Mouse (Mus musculus) kidney, adult 11 months (tissue): ENCODE measurements at regions not wholly inside any gene's neighbourhood (a gene's known extent, or its start where the extent isn't known, plus 50 kb on each side); places are given as distances from the start of the nearest gene placed in this dataset.

Experiments
- DNase-seq: peaks from one replicate; pipeline ENCODE4 v3.0.0; 2022

DNA sequence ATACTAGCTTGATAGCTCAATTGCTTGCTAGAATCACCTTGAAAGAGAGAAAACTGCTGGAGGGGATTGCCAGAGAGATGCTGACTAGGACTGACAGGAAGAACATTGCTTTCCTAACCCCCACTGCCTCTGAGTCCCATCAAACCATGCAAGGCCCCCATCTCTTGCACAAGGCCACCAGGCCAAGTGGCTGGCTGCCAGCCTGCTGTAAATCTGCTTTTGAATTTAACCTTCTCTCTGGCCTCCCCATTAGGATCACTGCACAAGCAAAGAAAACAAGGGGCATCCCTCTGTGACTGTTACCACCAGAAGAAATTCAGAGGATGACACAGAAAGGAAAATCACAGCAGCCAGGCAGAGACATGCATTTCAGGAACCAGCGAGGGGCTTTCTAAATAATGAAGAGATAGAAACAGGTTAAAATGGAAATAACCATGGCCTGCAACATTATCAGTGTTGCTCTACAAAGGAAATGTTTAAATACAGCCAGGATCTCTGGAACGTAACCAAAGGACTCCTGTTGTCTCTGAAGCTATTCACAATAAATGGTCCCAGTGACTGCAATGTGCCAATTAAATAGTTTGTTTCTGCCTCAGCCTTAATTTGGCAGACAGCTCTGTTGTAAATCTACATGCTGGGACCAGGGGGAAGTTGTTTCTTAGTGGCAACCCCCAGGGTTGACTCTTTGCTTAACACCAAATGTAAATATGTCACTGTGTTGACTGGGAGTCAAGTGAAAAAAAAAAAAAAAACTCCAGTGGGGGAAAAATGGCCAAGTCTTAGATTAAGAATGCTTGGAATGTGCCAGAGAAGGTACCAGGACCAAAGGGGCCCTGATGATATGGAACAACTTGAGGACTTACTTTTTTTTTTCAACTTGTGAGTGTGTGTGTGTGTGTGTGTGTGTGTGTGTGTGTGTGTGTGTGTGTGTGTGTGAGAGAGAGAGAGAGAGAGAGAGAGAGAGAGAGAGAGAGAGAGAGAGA, 233.9 kb upstream of the Epha4 start:
- DNase-seq, result no peak

GRCm38 (mm10) chr1:77732099-77732498, 217.2 kb upstream of the Epha4 start:
- no peak for DNase-seq

- no peak for DNase-seq
Measured at GRCm38 (mm10) chr1:77727561-77727960, 212.7 kb upstream of the Epha4 start.

GRCm38 (mm10) chr1:77723246-77723645, 208.4 kb upstream of the Epha4 start:
- DNase-seq, result no peak

GRCm38 (mm10) chr1:77720859-77721258, 206.0 kb upstream of the Epha4 start:
- DNase-seq, result no peak

DNA sequence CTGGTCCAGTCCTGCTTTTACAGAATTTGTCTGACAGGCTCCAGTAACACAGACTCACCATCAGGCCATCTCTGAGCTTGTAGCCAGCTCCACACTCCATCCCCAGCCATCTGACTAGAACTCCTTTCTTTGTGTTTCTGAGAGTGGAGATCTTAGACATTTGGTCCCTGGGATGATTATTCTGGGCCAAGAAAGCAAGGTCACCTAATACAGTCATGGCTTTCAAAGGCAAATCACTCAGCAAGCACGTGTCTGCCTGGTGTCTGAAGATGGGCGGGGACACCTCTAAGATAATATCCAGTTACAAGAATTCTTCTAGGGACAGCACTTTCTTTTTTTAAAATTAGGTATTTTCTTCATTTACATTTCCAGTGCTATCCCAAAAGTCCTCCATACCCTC, 198.1 kb upstream of the Epha4 start:
- DNase-seq, result no peak

GRCm38 (mm10) chr1:77708202-77709020, 193.5 kb upstream of the Epha4 start:
- DNase-seq, result no peak

- DNase-seq, result no peak
Measured at GRCm38 (mm10) chr1:77695228-77696018, 180.5 kb upstream of the Epha4 start.

DNA sequence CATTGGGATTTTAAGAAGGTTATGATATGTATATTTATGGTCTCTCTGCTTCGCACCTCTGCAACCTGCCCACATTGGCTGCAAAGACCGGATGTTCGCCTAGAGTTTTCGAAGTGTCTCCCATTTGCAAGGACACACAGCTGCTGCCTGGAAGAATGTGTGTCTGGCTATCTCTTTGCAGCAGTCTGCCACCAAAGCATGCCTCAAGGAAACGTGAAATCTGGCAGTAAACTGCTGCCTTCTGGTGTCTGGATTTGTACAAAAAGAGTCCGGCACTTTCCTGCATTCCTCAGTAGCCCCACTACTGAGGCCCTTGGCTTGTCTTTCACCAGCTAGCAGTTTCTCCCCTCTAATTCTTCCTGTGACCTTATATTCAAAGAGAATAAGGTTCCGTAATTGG, 148.5 kb upstream of the Epha4 start:
- DNase-seq, result no peak

DNA sequence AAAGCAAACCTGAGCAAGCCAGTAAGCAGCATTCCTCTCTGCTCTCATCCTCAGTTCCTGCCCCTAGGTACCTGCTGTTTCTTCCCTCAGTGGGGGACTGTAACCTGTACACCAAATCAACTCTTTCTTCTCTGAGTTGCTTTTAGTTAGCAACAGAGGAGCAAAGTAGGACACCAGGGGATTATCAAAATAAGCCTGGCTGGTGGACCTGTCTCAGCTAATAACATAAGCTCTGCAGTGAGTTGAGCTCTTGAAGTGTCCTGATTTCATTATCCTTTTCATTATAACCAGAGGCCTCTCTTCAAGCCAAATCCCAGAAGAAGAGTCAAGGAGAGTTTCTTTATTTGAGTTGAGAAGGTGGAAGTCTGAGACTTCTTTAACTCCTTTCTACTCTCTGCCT, 145.5 kb upstream of the Epha4 start:
- no peak for DNase-seq

- DNase-seq, result no peak
Measured at GRCm38 (mm10) chr1:77637025-77637424, 122.1 kb upstream of the Epha4 start.

GRCm38 (mm10) chr1:77629496-77630281, 114.8 kb upstream of the Epha4 start:
- DNase-seq, result no peak

- DNase-seq, result no peak
Measured at GRCm38 (mm10) chr1:77628861-77629260, 114.0 kb upstream of the Epha4 start.

DNA sequence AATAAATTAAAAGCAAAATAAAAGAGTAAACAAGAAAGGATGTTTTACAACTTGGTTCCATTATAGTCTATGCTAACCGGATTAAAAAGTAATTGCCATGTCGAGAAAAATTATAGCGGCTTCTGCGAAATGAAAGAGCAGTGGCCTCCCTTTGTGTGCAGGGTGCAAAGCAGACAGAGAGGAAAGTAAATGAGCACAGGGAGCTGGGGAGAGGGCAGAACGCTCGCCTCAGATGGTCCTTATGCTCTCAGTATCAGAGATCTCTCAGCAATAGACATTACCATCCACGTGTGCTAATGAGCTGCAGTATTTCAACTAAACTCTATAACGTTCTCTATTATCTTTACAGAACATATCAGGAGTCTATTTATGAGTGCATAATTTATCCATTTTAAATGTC, 102.6 kb upstream of the Epha4 start:
- DNase-seq, result no peak

DNA sequence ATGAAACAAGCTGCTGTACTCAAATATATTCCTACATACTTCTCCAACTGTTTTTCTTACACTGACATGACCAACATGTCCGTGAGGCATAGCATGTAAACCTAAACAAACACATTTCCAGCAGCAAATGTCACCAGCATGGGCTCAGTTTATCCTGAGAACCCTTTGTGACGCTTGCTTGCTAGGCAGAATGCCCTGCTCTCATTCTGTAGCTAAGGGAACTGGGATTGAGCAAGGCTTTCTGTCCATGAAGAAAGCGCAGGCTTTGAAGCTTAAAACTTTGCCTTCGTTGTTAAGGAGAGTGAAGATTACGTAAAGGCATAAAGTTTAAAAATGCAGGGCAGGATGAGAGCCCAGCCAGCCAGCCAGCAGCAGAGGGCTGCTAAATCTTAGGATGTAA, 85.6 kb upstream of the Epha4 start:
- no peak for DNase-seq

DNA sequence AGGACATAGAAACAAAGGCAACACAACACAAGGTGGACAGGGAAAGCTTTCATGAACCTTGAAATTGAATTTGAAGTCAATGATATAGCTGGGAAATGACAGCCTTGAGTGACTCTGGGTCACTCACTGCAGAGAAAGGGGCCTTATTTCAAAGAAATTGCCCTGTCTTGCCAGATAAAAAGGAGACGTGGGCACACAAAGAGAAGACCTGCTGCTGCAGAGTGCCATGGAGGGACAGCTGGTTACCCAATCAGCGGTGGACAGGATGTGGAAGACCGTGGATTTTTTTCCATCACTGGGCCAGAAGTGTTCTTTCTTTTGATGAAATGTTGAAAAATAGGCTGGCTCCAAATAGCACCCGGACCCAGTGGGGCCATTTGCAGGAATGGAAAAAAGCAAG, 77.8 kb upstream of the Epha4 start:
- no peak for DNase-seq

DNA sequence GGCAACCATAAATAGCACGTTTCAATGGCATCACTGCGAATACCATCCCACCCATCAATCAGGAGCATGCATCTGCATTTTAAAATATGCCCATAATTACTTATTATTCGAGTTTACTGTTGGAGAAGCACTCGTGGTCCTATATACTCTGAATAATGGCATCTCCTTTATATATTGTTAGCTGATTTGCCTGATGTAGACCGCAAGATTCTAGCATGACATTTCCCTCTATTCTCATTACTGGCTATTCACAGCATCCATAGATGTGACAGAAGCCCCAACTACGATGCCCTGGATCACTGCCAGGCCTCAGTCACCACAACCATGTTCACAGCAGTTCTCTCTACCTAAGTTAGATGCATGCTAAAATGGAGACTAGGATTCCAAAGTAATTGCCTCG, 77.4 kb upstream of the Epha4 start:
- no peak for DNase-seq

DNA sequence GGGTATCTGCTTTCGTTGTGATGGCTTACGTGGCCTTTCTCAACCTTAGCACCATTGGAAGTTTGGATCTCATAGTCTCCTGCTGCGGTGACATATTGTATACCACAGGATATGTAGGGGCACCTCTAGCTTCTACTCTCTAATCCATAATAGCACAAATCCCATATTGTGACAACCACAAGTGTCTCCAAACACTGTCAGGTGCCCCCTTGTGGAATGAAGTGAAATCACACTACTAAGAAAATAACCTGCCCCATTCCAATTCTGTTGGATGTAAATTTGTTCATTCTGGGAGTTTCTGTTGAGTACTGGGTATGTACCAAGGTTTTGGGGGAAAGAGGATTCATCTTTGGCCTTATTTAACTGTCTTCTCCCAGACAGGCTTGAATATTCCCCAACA, 74.5 kb upstream of the Epha4 start:
- DNase-seq, result no peak

DNA sequence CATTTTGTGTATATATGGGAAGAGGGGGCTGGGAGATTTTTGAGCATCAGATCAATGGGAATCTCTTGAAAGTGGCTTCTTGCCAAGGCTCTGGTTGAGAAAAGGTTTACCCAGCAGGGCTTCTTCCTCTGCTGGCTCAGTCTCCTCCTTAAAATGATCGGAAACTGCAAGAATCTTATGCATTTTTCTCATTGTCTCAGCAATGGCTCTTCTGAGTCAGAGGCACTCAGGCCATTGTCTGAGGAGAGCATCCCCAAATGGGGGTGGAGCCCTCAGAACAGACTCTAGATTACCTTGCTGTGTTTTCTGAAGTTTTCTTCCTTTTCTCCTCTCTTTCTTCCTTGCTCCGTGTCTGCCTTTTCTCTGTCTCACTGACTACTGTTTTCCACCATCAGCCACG, 70.6 kb upstream of the Epha4 start:
- no peak for DNase-seq

DNA sequence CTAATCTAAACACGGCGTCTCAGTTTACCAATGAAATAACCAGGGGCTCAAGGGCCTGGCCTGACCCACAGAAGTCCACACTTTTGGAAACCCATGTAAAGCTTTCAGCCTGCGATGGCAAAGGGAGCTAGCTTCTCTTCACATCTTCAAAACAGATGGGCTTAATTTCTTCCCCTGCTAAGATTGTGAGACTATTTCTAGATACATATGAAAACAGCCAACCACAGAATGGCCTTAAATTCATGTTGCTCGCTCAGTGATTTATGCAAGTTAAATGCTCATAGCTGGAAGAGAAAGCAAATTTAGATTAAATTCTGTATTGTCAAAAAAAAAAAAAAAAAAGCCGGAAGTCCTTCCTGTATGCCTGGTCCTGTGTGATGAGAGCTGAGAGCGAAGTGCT, 53.2 kb upstream of the Epha4 start:
- DNase-seq, result no peak

DNA sequence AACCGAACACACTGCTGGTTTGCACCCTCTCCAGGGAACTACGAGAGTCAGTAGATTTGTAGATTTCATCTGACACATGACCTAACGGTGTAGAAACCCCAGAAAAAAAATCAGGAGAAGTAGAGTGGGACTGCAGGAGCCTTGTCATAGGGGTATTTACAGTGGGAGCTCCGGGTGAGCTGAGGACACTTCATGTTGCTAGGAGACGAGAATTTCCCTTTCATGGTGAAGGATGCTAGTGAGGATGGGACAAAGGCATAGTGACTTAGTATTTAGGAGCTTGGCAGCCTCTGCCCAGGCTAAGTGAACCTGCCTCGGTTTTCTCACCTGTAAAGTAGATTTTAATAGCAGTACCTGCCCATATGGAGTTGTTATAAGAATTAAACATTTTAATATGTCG, 52.8 kb upstream of the Epha4 start:
- DNase-seq, result no peak
